Mouse (Mus musculus): ENCODE measurements around the gene St3gal6.
"Not testable (repeated sequence)": the region's sequence is repeated elsewhere in the genome, so short reads cannot be mapped to it uniquely, and the experiment has no call there.

Gene St3gal6

DNA sequence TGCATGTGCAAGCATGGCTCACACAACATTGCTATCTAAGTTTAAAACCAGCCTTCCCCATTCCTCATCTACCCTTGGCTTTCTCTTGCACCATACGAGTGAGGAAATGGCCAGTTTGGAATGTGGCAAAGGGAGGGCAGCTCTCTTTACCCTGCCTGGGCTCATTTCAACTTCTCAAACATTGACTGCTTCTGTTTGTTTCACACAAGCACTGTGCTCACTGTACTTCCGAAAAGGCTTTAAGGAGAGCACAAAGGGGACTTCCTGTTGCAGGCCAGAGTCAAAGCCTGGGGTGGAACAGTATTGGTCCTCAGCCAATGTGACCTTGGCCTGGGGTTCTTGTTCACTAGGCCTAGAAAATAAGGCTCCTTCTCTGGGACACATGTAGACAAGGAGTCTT is 47.7 kb downstream of the St3gal6 start:
- DNase-seq (ENCODE audit: low spot score): no peak

DNA sequence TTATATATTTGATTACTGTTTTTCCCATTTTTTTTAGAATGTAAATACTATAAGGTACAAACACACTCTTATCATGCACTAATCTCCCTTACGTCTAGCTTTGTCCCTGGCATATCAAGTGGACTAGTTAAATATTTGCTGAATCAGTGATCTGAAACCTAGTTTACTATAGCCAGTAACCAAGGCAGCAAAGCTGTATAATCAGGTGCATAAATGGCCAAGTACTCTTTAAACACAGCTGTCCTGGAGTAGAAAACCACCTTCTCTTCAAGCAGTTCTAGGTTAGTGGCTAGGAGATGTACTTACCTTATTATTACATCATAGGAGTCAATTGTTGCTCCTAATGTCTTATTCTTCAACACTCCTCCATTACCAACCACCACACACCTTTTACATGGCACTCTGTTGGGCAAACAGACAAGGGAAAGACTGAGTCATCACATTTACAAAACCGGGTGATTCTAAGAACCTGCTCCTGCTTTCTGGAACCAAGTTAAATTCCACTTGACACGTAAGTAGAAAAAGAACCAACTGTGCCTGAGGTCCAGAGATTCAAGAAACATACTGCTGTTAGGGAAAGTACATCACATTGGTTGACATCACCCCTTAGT is 48.4 kb downstream of the St3gal6 start:
- DNase-seq (ENCODE audit: low spot score): no peak

GRCm38 (mm10) chr16:58474875-58475274 is 49.2 kb downstream of the St3gal6 start:
- DNase-seq (ENCODE audit: low spot score): no peak

DNA sequence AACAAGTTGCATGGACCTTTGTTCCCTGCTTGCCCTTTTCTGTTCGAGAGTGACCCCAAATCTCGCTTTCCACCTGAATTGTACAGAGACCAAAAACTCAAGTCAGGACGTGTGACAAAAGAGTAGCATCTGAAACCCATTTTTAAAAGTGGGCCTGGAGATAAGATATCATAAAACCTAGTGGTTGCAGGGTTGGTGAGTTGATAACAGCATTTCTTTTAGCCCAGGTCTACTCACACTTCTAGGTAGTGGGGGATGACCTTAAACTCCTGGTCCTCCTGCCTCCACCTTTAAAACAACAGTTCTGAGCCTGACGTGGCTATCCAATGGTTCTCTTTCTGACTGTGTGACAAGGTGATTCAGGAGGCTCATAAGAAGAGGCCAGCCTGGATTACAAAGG is 53.2 kb downstream of the St3gal6 start:
- no peak for DNase-seq (ENCODE audit: low spot score)

DNA sequence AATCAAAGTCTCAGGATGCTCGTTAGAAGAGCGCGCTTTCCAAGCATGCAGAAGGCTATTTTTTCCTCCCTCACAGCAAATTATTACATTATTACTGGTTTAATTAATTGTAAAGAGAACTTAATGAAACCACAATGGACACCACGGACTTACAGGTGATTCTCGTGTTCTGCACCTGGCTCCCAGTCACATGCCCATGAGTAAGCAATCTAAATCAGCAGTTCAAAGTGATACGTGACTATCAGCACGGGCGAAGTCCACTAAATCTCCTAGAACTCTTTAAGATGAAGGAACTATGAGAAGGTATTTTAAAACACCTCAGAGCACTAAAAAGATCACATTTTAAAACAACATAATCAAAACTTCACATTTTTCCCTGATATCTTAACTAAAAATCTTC is 54.0 kb downstream of the St3gal6 start:
- DNase-seq (ENCODE audit: low spot score): no peak

GRCm38 (mm10) chr16:58465412-58465811 is 58.6 kb downstream of the St3gal6 start:
- no peak for DNase-seq (ENCODE audit: low spot score)

DNA sequence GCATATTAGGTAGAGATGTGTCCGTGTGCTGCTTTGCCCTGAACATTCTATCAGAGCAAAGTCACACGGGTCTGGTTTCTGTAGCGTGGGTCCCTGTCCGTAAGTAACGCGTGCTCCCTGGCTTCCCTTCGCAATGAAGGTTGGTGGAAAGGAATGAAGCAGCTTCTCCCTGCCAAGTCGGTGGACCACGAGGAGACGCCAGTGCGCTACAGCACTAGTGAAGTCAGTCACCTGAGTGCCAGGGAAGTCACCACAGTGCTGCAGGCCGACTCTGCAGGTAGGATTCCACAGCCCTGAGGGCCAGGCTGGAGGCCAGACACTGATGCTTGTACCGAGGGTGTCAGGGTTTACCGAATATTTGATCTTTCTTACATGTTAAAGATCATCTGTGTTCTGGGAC is 60.0 kb downstream of the St3gal6 start:
- no peak for DNase-seq (ENCODE audit: low spot score)

DNA sequence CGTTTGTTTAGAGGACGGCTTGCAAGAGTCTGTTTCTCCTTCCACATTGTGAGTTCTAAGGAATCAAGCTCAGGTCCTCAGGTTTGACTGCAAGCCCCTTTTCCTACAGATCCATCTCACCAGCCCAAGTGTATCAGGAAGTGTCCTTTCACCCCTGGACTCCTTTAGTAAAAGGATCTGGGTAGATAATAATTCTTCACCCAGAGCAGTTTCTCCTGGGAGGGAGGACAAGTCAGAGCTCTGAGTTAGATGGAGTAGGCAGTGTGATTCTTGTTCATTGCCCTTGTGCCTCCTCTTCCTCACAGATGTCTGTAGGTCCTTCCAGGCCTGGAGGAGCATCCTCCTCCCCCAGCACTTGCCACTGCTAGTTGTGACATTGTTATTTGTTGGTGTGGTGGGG is 61.5 kb downstream of the St3gal6 start:
- DNase-seq (ENCODE audit: low spot score): no peak

DNA sequence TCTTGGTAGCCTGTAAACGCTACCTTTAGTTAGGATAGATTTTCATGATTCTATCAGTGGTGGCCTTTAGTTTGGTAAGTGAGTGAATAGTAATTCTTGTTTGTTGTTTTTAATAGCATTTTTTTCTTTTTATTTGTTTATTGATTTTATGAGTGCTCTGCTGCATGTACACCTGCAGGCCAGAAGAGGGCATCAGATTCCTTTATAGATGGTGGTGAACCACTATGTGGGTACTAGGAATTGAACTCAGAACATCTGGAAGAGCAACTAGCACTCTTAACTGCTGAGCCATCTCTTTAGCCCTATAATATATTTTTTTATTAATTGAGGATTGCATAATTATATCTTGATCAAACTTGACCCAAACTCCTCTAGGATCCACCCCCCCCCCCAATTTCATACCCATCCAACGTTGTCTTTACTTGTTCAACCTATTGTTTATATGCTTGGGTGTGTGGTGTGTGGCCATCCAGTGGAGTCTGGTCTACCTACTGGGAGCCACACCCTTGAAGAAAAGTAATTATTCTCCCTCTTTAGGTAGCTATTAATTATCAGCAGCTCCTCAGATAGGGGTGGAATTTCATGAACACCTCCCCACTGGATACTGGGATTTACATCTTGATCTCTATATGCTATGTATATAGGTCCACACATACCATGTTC is 62.1 kb downstream of the St3gal6 start:
- no peak for DNase-seq (ENCODE audit: low spot score)

DNA sequence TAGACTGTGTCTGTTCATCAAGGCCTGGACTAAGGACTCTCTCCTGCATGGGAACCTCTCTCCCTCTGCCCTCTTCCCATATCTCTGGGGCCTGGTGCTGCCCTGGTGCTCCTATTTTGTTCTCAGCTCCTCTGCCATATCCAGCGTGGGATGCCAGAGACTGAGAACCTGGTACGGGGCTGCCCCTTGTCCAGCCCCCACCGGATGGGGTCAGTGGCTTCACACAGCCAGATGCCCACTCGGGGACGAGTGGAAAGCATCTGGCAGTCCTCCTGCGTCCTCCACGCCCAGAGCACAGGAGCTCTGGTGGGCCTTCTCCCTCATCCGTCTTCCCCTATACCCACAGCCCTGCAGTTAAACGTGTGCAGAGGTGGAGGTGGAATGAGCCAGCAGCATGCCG is 63.7 kb downstream of the St3gal6 start:
- no peak for DNase-seq (ENCODE audit: low spot score)

GRCm38 (mm10) chr16:58459966-58460365 is 64.1 kb downstream of the St3gal6 start:
- not testable (repeated sequence) for DNase-seq (ENCODE audit: low spot score)

DNA sequence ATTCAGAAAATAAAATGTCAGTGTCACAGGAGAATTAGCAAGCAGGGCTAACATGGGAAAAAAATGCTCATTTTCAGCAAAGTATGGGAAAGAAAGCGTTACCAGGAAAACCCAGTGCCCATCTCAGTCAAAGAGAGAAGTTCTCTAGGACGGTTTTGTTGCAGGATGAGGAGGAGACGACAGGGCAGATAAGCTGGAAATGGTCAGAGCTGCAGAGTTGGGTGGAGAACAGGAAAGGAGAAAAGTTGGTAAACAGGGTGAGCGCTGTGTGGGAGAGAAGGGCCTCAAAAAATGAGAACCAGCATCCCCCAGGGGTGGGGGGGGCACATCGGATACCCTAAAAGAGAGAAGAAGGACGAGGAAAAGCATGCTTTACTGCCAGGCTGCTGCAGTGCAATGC is 67.1 kb downstream of the St3gal6 start:
- DNase-seq (ENCODE audit: low spot score): no peak

DNA sequence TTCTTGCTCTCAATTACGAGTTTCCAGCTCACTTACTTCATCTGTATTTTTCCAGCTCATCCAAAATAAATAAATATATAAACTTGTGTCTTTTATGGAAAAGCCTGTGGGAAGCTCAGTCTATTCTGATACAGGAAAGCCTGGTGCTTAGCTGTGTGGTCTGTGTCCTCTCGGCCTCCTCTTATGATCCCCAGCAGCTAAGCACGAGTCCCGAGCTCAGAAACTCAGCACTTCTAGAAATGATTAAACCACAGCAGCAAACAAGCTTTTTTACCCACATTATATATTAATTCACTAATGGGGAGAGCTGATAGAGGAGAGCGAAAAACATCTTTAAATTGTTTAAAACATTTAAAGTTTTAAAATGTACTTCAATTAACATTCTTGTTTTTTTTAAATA is 67.6 kb downstream of the St3gal6 start:
- no peak for DNase-seq (ENCODE audit: low spot score)

DNA sequence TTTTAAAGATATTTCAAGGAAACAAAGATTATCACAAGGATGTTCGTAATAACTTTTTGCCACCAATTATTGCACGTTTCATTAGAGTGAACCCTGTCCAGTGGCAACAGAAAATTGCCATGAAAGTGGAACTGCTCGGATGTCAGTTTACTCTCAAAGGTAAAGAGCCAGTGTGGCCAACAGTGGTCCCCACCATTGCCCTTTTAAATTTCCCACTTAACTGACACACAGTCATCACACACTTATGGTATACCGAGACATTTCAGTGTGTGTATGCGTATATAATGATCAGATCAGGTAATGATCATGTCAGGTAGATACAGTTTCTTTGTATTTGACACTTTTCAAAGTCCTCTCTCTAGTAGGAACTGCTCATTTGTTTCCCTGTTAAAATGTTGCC is 68.9 kb downstream of the St3gal6 start:
- no peak for DNase-seq (ENCODE audit: low spot score)

DNA sequence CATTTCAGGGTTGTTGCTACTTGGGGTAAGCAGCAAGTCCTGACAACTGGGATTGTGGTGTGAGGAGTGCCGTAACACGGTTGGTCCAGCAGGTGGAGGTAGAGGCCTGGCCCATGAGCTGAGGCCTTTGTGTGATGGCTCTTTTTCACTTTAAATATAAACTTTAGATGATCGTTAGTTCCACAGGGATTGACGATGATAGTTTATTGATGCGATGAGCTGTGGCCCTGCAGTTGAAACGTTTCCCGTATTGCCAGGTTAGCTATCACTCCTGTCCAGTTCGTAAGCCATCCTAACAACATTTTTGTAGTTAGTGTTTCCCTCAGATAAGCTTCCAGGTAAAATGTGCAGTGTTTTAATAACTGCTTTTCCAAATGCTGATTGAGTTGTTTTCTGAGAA is 69.4 kb downstream of the St3gal6 start:
- DNase-seq (ENCODE audit: low spot score): peak; percentile 57

DNA sequence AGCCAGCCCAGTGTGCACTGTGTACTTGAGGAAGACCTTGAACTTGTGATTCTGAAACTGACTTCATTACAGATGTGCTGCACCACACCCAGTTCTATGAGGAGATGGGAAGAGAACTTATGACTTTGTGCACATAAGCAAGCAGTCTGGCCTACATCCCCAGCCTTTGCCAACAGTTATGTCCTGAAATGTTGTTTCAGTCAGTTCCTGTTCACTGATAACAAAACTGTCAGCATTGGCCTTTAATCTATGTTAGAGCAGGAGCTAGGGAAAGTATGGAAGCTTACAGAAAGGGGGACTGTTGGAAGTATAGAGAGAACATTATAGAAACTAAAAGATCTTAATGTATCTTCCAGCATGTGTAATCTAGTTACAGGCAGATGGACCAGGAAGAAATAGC is 70.2 kb downstream of the St3gal6 start:
- no peak for DNase-seq (ENCODE audit: low spot score)

DNA sequence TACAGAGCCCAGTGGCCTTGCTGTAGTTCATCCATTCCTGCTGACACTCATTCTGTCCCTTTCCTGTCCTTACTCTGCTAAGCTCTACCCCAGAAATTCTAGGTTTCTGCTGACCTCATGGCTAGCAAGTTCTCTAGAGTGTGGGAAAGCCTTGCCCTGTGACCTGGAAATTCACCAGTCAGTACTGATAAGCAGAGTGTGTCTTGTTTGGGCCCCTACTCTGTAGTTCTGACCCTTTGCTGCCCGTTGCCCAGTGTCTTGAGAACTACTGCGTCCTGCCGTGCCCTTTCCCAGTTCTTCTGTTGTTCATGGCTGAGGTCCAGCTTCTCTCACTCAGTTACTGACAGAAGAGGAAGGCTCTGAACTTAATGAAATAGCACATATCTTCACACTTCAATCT is 70.9 kb downstream of the St3gal6 start:
- DNase-seq (ENCODE audit: low spot score): no peak

DNA sequence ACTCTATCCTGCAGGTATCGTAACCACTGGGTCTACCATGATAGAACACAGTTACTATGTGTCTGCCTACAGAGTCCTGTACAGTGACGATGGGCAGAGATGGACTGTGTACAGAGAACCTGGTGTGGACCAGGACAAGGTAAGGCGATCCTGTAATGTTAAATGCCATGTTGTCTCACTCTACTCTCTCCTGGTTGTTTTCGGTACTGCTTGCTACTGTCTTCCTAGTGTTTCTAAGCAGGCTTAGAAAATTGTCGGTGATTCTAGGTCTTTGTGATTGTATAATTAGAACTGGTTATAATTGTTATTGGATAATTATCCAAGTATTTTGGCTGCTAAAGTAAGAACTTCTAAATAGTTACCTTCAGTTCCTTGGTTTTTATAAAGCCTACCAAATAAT is 72.4 kb downstream of the St3gal6 start:
- no peak for DNase-seq (ENCODE audit: low spot score)

GRCm38 (mm10) chr16:58450648-58451047 is 73.4 kb downstream of the St3gal6 start:
- no peak for DNase-seq (ENCODE audit: low spot score)

DNA sequence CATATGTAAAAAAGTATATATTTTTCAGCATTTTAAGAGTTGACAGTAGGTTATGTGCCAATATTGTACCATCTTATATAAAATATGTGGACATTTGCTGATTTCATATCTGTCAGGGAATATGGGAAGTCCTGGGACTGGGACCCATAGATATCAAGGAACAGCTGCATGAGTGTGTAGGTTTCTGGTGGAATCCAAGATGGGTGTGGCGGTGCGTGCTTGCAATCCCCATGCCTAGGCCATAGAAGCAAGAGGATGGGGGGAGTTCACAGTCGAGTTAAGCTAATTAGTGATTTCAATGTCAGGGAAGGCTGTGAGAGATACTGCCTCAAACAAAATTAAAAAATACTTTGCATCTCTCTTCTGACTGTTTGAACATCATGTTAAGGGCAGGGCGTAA is 75.0 kb downstream of the St3gal6 start:
- DNase-seq (ENCODE audit: low spot score): no peak

DNA sequence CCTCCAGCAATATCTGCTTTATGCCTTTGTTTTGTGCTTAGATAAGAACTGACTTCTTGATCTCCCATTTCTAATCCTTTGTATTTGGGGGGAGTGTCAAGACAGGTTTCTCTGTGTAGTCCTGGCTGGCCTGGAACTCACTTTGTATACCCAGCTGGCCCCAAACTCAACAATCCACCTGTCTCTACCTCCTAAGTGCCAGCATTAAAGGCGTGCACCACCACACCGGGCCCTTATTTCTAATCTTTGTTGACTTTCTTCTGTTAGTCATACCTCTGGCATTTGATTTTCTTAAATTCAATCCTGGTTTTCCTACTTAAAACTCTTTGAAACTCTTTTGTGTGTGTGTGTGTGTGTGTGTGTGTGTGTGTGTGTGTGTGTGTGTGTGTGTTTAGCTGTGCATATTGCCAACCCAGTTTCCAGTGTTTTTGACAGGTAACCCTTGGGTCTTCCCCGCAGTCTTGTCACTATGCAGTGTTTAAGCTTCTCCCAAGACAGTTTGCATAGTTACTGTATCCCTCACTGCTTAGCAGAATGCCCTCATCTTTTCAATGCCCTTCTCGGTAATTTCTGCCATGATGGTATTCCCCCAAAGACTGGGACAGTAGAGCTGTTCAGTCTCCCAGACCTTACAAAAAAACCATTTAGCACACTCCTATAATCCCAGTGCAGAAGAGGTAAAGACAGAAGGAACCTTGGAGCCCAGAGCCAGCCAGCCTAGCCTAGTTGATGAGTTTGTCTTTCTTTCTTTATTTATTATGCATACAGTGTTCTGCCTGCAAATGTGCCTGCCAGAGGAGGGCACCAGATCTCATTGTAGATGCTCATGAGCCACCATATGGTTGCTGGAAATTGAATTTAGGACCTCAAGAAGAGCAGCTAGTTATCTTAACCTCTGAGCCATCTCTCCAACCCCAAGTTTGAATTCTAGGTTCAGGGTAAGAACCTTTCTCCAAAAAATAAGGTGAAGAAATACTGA is 77.5 kb downstream of the St3gal6 start:
- DNase-seq (ENCODE audit: low spot score): no peak

DNA sequence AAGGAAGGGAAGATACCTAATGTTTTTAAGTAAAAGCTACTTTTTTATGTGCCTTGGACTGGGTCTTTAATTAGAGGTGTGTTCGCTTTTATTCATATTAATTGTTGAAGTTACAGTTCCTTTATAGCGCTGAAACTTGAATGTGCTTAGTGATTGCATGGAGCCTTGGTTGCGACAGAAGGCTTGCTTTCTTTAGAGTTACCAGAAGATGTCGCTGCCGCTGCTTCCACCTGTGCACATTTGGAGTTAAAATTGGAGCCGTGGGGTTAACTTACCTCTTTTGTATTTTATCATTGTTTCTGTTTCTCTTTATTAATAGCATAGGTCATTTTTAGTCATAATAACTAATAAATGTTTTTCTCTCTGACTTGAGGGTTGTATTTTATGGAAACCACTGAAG is 79.3 kb downstream of the St3gal6 start:
- no peak for DNase-seq (ENCODE audit: low spot score)

GRCm38 (mm10) chr16:58432384-58432783 is 91.7 kb downstream of the St3gal6 start:
- no peak for DNase-seq (ENCODE audit: low spot score)

Data from ovary, postnatal 36 days (tissue).